In the genomic region with DNA sequence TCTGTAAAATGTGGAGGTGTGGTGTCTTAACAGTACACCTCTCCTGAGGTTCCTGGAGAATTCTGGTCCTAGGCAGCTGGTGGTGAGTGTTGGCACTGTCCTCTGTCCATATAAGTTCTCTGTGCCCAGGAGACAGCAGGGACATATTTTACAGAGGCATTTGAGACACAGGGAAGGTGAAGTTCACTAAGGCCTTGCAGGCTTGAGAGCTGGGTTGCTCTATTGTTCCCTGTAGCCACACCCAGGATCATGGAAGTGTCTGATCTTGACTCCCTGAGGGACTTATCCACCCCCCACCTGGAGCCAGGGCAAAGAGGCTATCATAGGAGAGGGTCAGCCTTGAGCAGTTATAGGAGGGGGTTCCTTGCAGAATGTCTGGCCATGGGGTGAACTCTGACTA, we compare ENCODE assay signal across 9 mouse cellular contexts. TPM values are rescaled to one million over a fixed set of nuclear protein-coding genes. Genes with fewer than 3 reads are reported as not detected.
DNase-seq lines count a peak whose midpoint lies in the region; ATAC-seq and TF ChIP-seq lines count a peak whose summit lies in the region.
"Had no signal": no experiment of that assay in that cellular context is flagged by ENCODE, and none has a peak within 500 bp of the region (broad histone marks: within the 10 kb centered on the region; RNA-seq: fewer than 3 reads in every experiment).

No protein-coding gene starts in this region.

- H3K4me3 ChIP-seq in heart, postnatal 0 days (ENCODE audit: low read depth, low read length) = no peak overlapping the region

- no peaks in the 10 kb centered on the region for H3K36me3 ChIP-seq in heart, postnatal 0 days (replicated peaks; ENCODE audit: control insufficient read depth, insufficient read depth, low read length)
- H3K36me3 ChIP-seq: limb, embryonic 15.5 days had no signal

- H3K9me3 ChIP-seq in heart, postnatal 0 days (replicated peaks; ENCODE audit: control insufficient read depth, low read length) = no peaks in the 10 kb centered on the region
- H3K9me3 ChIP-seq: limb, embryonic 15.5 days had no signal

- no peaks in the 10 kb centered on the region for H3K27me3 ChIP-seq in heart, postnatal 0 days (ENCODE audit: control insufficient read depth, insufficient read depth, low read length)
- H3K27me3 ChIP-seq: limb, embryonic 15.5 days had no signal

- TF ChIP-seq EP300 in heart, postnatal 0 days (IDR thresholded peaks at IDR 0.05; ENCODE audit: low read depth) = no peak

- H3K4me2 ChIP-seq in heart, postnatal 0 days (ENCODE audit: low read depth, low read length) = peak overlapping the region; percentile 53; the same call in 1 of the 2 replicates

- ATAC-seq in heart, postnatal 0 days (ENCODE audit: insufficient read depth, low read depth) = 0 out of 2 replicates have a peak, but pooled peaks have one; percentile 4
- ATAC-seq in megakaryocyte-erythroid progenitor cell, adult 5-6 weeks (replicated peaks; ENCODE audit: low FRiP score, low TSS enrichment, poor library complexity, severe bottlenecking) = 0 out of 2 replicates have a peak, but pooled peaks have one; percentile 6

- peak; percentile 35 for DNase-seq in kidney, adult 11 months
- DNase-seq in kidney, adult 9 months = no peak
- peak; percentile 60 for DNase-seq in ZHBTc4 (ENCODE audit: low read depth, low spot score)
- DNase-seq in heart, postnatal 0 days (ENCODE audit: low spot score) = no peak
- DNase-seq in embryo, embryonic 11 days = no peak
- no peak for DNase-seq in gastrocnemius, postnatal 25 days
- DNase-seq in kidney, postnatal 10 days = no peak

- H3K27ac ChIP-seq in heart, postnatal 0 days (ENCODE audit: low read depth) = no peak overlapping the region
- H3K27ac ChIP-seq: limb, embryonic 15.5 days had no signal

- peaks cover 23% of the 10 kb centered on the region; the same call in 1 of the 2 replicates for H3K4me1 ChIP-seq in heart, postnatal 0 days (ENCODE audit: control insufficient read depth, insufficient read depth)

- TF ChIP-seq CTCF in heart, postnatal 0 days (IDR thresholded peaks at IDR 0.05; ENCODE audit: low read depth) = no peak

- H3K9ac ChIP-seq in heart, postnatal 0 days (replicated peaks; ENCODE audit: low read depth, low read length) = no peak overlapping the region
- H3K9ac ChIP-seq: limb, embryonic 15.5 days had no signal

RNA-seq across cellular contexts. Expression of gene Slc41a3, which starts 53.3 kb away (rescaled TPM):
- total RNA-seq in heart, postnatal 0 days (2014; rRNA removed; ENCODE audit: low replicate concordance) = 35.0 and 39.8 TPM in 2 replicates
- 17.5 and 23.4 TPM in 2 replicates for polyA plus RNA-seq in heart, postnatal 0 days (2015; fragmentation: Nextera tagmentation; extraction: Ambion mirVana)
- 31.4 and 38.5 TPM in 2 replicates for total RNA-seq in megakaryocyte-erythroid progenitor cell, adult 5-6 weeks (2014; fragmentation: Nextera tagmentation)
- 11.8 and 14.5 TPM in 2 replicates for total RNA-seq in megakaryocyte-erythroid progenitor cell, adult 5-6 weeks (2017)
- total RNA-seq in gastrocnemius, postnatal 25 days (2021) = 10 to 100 TPM; 58.4 to 76.2 TPM

Comparison
In these comparisons a context has a peak if more than half of its experiments do, and no peak if none do; other contexts are left out.
1. DNase-seq: peak in kidney, adult 11 months (single experiment) and ZHBTc4 (single experiment); none in kidney, adult 9 months (single experiment), heart, postnatal 0 days (single experiment), embryo, embryonic 11 days (single experiment), gastrocnemius, postnatal 25 days (single experiment) and kidney, postnatal 10 days (single experiment).